Mouse (Mus musculus) ES-E14 (cell line): ENCODE data around the gene 1500011B03Rik. TPM values are rescaled to one million over a fixed set of nuclear protein-coding genes. Genes with fewer than 3 reads are reported as not detected.
"Not testable (repeated sequence)": the region's sequence is repeated elsewhere in the genome, so short reads cannot be mapped to it uniquely, and the experiment has no call there.

Source experiments
- DNase-seq: peaks from one replicate; pipeline ENCODE4 v3.0.0-alpha.2; 2013; ENCODE audit warnings: low read depth, low spot score
- H3K27ac ChIP-seq: 2 replicates; pipeline ENCODE4 v1.5.1; 2012; ENCODE audit warnings: low read depth, mild to moderate bottlenecking, low read length, moderate library complexity, mixed read lengths; ENCODE audit not compliant: poor library complexity, insufficient read depth, severe bottlenecking
- H3K36me3 ChIP-seq: 2 replicates; pipeline ENCODE4 v1.6.1; 2012; ENCODE audit warnings: mild to moderate bottlenecking, low read length, moderate library complexity, mixed read lengths; ENCODE audit not compliant: control insufficient read depth, poor library complexity, insufficient read depth, severe bottlenecking
- H3K4me1 ChIP-seq, 2 experiments: fragments of 150-350 bp in 1 of 2; sonication (generic) in 1 of 2; 2 replicates each; pipeline ENCODE4 v1.6.1; 2012; ENCODE audit warnings: low read length in 2 of 2, mild to moderate bottlenecking in 1 of 2, mixed read lengths in 1 of 2; ENCODE audit not compliant: control insufficient read depth in 2 of 2, insufficient read depth in 2 of 2, poor library complexity in 1 of 2
- H3K4me3 ChIP-seq, 2 experiments: fragments of 150-350 bp in 1 of 2; sonication (generic) in 1 of 2; 2 replicates each; pipeline ENCODE4 v1.5.1; 2012; ENCODE audit warnings: low read length in 2 of 2, low read depth in 1 of 2, mild to moderate bottlenecking in 1 of 2, mixed read lengths in 1 of 2; ENCODE audit not compliant: insufficient read depth in 1 of 2, poor library complexity in 1 of 2, severe bottlenecking in 1 of 2
- H3K9ac ChIP-seq: 2 replicates; pipeline ENCODE4 v1.6.1; 2012; ENCODE audit warnings: low read depth, mild to moderate bottlenecking, low read length, mixed read lengths; ENCODE audit not compliant: poor library complexity, insufficient read depth, severe bottlenecking
- H3K9me3 ChIP-seq: fragments of 150-350 bp; sonication (generic); 2 replicates; pipeline ENCODE4 v1.6.1; 2012; ENCODE audit warnings: low read depth, mild to moderate bottlenecking, low read length; ENCODE audit not compliant: control insufficient read depth, insufficient read depth
- CHD2 ChIP-seq: IDR thresholded peaks from 2 replicates; pipeline ENCODE4 v1.6.1; 2014; ENCODE audit warnings: mild to moderate bottlenecking, low read depth, low read length, inconsistent platforms
- HCFC1 ChIP-seq: IDR thresholded peaks from 2 replicates; pipeline ENCODE4 v1.6.1; 2012; ENCODE audit warnings: low read length, inconsistent platforms, borderline replicate concordance; ENCODE audit not compliant: insufficient read depth
- MAFK ChIP-seq: IDR thresholded peaks from 2 replicates; pipeline ENCODE4 v1.6.1; 2014; ENCODE audit warnings: mild to moderate bottlenecking, low read depth, low read length, inconsistent platforms; ENCODE audit not compliant: insufficient read depth
- ZC3H11A ChIP-seq: IDR thresholded peaks from 2 replicates; pipeline ENCODE4 v1.6.1; 2012; ENCODE audit warnings: low read depth, mild to moderate bottlenecking, inconsistent platforms, low read length, borderline replicate concordance
- ZNF384 ChIP-seq: IDR thresholded peaks from 2 replicates; pipeline ENCODE4 v1.6.1; 2012; ENCODE audit warnings: low read depth, low read length, inconsistent platforms
- in situ Hi-C, 2 experiments: fragments of 600-800 bp; cut with MboI; formaldehyde crosslinking; loops; one replicate each; pipeline ENCODE4 v1.15.1; 2025; ENCODE audit warnings: low sequenced_read_pairs in 2 of 2, inconsistent platforms in 1 of 2; ENCODE audit not compliant: unreplicated experiment in 2 of 2
- total RNA-seq: library from RNA; depleted of rRNA; stranded (reverse); fragments of 300-350 nt; gene quantifications from 2 replicates; pipeline ENCODE4 v1.2.3, GENCODE M21; 2012

1500011B03Rik gene
- total RNA-seq, 1 experiment: 103 TPM

- Histone ChIP-seq H3K9ac (no peak overlapping the region), H3K27ac (no peak overlapping the region), H3K4me3 (no peak overlapping the region), H3K4me1 (peaks cover 0 to 16% of the 10 kb centered on the region in 2 experiments; a peak in 1 of 4 replicates), H3K9me3 (no peaks in the 10 kb centered on the region), H3K36me3 (no peaks in the 10 kb centered on the region)
- TF ChIP-seq CHD2 (no peak), HCFC1 (no peak), ZNF384 (no peak), MAFK (no peak), ZC3H11A (no peak)
- in situ Hi-C loops: no loop called here
- no peak for DNase-seq
These were observed 19.4 kb upstream of the 1500011B03Rik start for GRCm38 (mm10) chr5:114842674-114843073.

GRCm38 (mm10) chr5:114842155-114842554, 18.9 kb upstream of the 1500011B03Rik start:
- H3K9ac ChIP-seq, H3K27ac ChIP-seq, H3K9me3 ChIP-seq, H3K36me3 ChIP-seq, H3K4me3 ChIP-seq, in situ Hi-C loops, DNase-seq: not testable (repeated sequence)
- H3K4me1 ChIP-seq: peaks cover 0 to 14% of the 10 kb centered on the region in 2 experiments; a peak in 1 of 4 replicates

- H3K9me3 ChIP-seq, H3K4me1 ChIP-seq, H3K4me3 ChIP-seq, H3K27ac ChIP-seq, H3K9ac ChIP-seq, DNase-seq, in situ Hi-C loops, H3K36me3 ChIP-seq: not testable (repeated sequence)
These were observed 17.2 kb upstream of the 1500011B03Rik start for GRCm38 (mm10) chr5:114840481-114840880.

GRCm38 (mm10) chr5:114836886-114837285, 13.6 kb upstream of the 1500011B03Rik start:
- Histone ChIP-seq H3K9ac (no peak overlapping the region), H3K27ac (no peak overlapping the region), H3K4me3 (no peak overlapping the region), H3K36me3 (no peaks in the 10 kb centered on the region), H3K4me1 (no peaks in the 10 kb centered on the region; a peak in 1 of 4 replicates), H3K9me3 (no peaks in the 10 kb centered on the region)
- no peak for DNase-seq
- in situ Hi-C loops: no loop called here
- TF ChIP-seq HCFC1 (no peak), ZC3H11A (no peak), CHD2 (no peak), ZNF384 (no peak), MAFK (no peak)

- H3K36me3 ChIP-seq: no peaks in the 10 kb centered on the region
- DNase-seq: no peak
- H3K27ac ChIP-seq: no peak overlapping the region
- H3K9ac ChIP-seq: no peak overlapping the region
- in situ Hi-C loops: no loop called here
- TF ChIP-seq ZC3H11A (no peak), MAFK (no peak), HCFC1 (no peak), CHD2 (no peak), ZNF384 (no peak)
- no peak overlapping the region for H3K4me3 ChIP-seq
- H3K9me3 ChIP-seq: no peaks in the 10 kb centered on the region
- H3K4me1 ChIP-seq: peaks cover 2 to 7% of the 10 kb centered on the region in 2 experiments; a peak in 2 of 4 replicates
These were observed 6.5 kb upstream of the 1500011B03Rik start for GRCm38 (mm10) chr5:114829740-114830139.
